Mouse (Mus musculus) thymus, adult 2 months (tissue): ENCODE measurements at regions not wholly inside any gene's neighbourhood (a gene's known extent, or its start where the extent isn't known, plus 50 kb on each side); places are given as distances from the start of the nearest gene placed in this dataset.

Experiments used
- DNase-seq: peaks from one replicate; pipeline ENCODE4 v3.0.0; 2021
- H3K27ac ChIP-seq: fragments of 200-500 bp; 2 replicates; pipeline ENCODE4 v1.5.1; 2012; ENCODE audit warnings: low read length, control low read depth; ENCODE audit not compliant: control insufficient read depth, insufficient read depth
- H3K27me3 ChIP-seq: fragments of 200-500 bp; 2 replicates; pipeline ENCODE4 v1.6.1; 2012; ENCODE audit warnings: mild to moderate bottlenecking, low read length, moderate library complexity, mixed read lengths; ENCODE audit not compliant: control insufficient read depth, insufficient read depth
- H3K36me3 ChIP-seq: fragments of 200-500 bp; 2 replicates; pipeline ENCODE4 v1.6.1; 2012; ENCODE audit warnings: mild to moderate bottlenecking, low read length, moderate library complexity; ENCODE audit not compliant: control insufficient read depth, insufficient read depth
- H3K4me1 ChIP-seq: fragments of 200-500 bp; replicated peaks from 2 replicates; pipeline ENCODE4 v1.6.1; 2012; ENCODE audit warnings: low read length; ENCODE audit not compliant: control insufficient read depth, insufficient read depth
- H3K4me3 ChIP-seq: fragments of 200-500 bp; 2 replicates; pipeline ENCODE4 v1.5.1; 2012; ENCODE audit warnings: mild to moderate bottlenecking, low read length, control low read depth, moderate library complexity; ENCODE audit not compliant: control insufficient read depth, insufficient read depth
- CTCF ChIP-seq: fragments of 200-500 bp; IDR thresholded peaks from 2 replicates; pipeline ENCODE4 v1.5.1; 2012; ENCODE audit warnings: mild to moderate bottlenecking, control low read depth, low read length, moderate library complexity, borderline replicate concordance; ENCODE audit not compliant: control insufficient read depth, poor library complexity, insufficient read depth; ENCODE audit errors: extremely low read depth
- POLR2A ChIP-seq: fragments of 200-500 bp; IDR thresholded peaks from 2 replicates; pipeline ENCODE4 v1.6.1; 2012; ENCODE audit warnings: mild to moderate bottlenecking, low read length, control low read depth, moderate library complexity; ENCODE audit not compliant: control insufficient read depth, poor library complexity, insufficient read depth; ENCODE audit errors: extremely low read depth
- WGBS: fragments of 180-500 bp; shearing (Covaris S2); methylation state at CpG from one replicate; pipeline ENCODE4 v1.1.7; 2018; 5-methylcytosine and 5-hydroxymethylcytosine counted together

DNA sequence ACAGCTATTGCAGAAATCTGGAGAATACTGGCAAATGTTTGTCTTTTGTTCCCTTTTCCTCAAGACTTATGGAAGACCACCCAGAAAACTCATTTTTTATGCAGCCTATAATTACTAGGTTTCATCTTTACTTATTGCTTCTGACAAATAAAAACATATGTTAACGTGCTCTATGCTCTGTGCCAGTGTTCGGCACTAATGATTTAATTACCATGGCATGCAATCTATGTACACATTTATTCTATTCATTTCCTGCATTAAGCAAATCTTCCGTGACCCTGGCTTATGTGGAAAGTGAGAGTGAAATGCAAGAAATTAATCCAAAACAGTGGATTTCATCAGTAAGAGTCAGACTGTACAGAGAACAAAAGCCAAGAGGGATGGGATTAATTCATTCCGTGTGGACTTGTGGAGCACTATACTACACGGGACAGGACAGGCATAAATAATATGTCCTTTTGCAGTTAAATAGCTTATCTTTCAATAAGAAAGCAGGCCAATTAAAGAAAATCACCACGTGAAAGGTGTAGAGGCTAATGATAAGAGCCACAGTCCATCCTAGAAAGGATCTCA lies 679.5 kb downstream of the Ttll7 start:
- no peaks in the 10 kb centered on the region for H3K27me3 ChIP-seq
- no peak overlapping the region for H3K27ac ChIP-seq
- H3K36me3 ChIP-seq = no peaks in the 10 kb centered on the region
- H3K4me3 ChIP-seq = no peak overlapping the region
- no peaks in the 10 kb centered on the region for H3K4me1 ChIP-seq
- WGBS = 90% methylated on average over 6 of the region's 6 CpGs
- no peak for DNase-seq
- TF ChIP-seq CTCF = no peak
- TF ChIP-seq POLR2A = no peak
